17 mouse cellular contexts compared by ENCODE assay signal in genomic region chr9:102770190-102770589, GRCm38 (mm10).
"Had no signal": no experiment of that assay in that cellular context is flagged by ENCODE, and none has a peak within 500 bp of the region (broad histone marks: within the 10 kb centered on the region; RNA-seq: fewer than 3 reads in every experiment).

No protein-coding gene starts in this region.

- H3K9ac ChIP-seq: limb, embryonic 13.5 days; liver, embryonic 14.5 days; liver, postnatal 0 days; lung, embryonic 14.5 days; midbrain, embryonic 13.5 days; stomach, embryonic 15.5 days had no signal

- ATAC-seq: liver, postnatal 0 days; lung, postnatal 0 days; midbrain, embryonic 13.5 days had no signal

- H3K36me3 ChIP-seq: limb, embryonic 10.5 days; limb, embryonic 13.5 days; midbrain, embryonic 13.5 days; stomach, embryonic 15.5 days had no signal

- H3K27me3 ChIP-seq: limb, embryonic 13.5 days; midbrain, embryonic 13.5 days; stomach, embryonic 15.5 days had no signal

- H3K27ac ChIP-seq: kidney, postnatal 0 days; layer of hippocampus, adult 2 months; limb, embryonic 10.5 days; limb, embryonic 13.5 days; liver, embryonic 14.5 days; macrophage; midbrain, embryonic 13.5 days had no signal

- H3K4me3 ChIP-seq: layer of hippocampus, adult 2 months; limb, embryonic 10.5 days; limb, embryonic 13.5 days; midbrain, embryonic 13.5 days; stomach, embryonic 15.5 days had no signal

- H3K4me2 ChIP-seq: limb, embryonic 13.5 days; lung, embryonic 14.5 days; midbrain, embryonic 13.5 days; stomach, embryonic 15.5 days had no signal

- H3K9me3 ChIP-seq: limb, embryonic 10.5 days; limb, embryonic 13.5 days; midbrain, embryonic 13.5 days; stomach, embryonic 15.5 days had no signal

- DNase-seq: kidney, postnatal 25 days; layer of hippocampus, adult 9-11 months; liver; liver, postnatal 0 days; lung, embryonic 14.5 days; right cerebral cortex, postnatal 4 days; thymus, adult 18-20 months; thymus, postnatal 36 days had no signal
